Mouse (Mus musculus): ENCODE results near the gene Ubxn7. TPM values are rescaled to one million over a fixed set of nuclear protein-coding genes. Genes with fewer than 3 reads are reported as not detected.

Ubxn7 gene
- polyA plus RNA-seq, 1 experiment from 2014 or later: 14.0 TPM

GRCm38 (mm10) chr16:32434066-32434465 lies 102.0 kb downstream of the Ubxn7 start:
- H3K4me2 ChIP-seq (ENCODE audit: low read length): no peak overlapping the region
- DNase-seq (ENCODE audit: low spot score): no peak
- 54% methylated on average over 6 of the region's 6 CpGs for WGBS

GRCm38 (mm10) chr16:32434691-32435090 lies 102.6 kb downstream of the Ubxn7 start:
- Histone ChIP-seq H3K36me3 (ENCODE audit: insufficient read depth, low read length) (no peaks in the 10 kb centered on the region), H3K4me2 (ENCODE audit: low read length) (no peak overlapping the region), H3K27ac (no peak overlapping the region), H3K9ac (ENCODE audit: low read depth, low read length) (no peak overlapping the region), H3K4me3 (replicated peaks; ENCODE audit: low read depth, low read length) (no peak overlapping the region), H3K27me3 (ENCODE audit: insufficient read depth, low read length) (no peaks in the 10 kb centered on the region), H3K4me1 (replicated peaks; ENCODE audit: insufficient read depth, low read length) (0 out of 2 replicates have a peak, but pooled peaks cover 1% of the 10 kb centered on the region), H3K9me3 (replicated peaks; ENCODE audit: low read length) (no peaks in the 10 kb centered on the region)
- TF ChIP-seq CTCF (IDR thresholded peaks at IDR 0.05; ENCODE audit: low read depth): no peak
- ATAC-seq (replicated peaks; ENCODE audit: low FRiP score, low read depth) (no peak), DNase-seq (ENCODE audit: low spot score) (no peak)

More at GRCm38 (mm10) chr16:32434066-32434465, 102.0 kb downstream of the Ubxn7 start:
- Histone ChIP-seq H3K27ac (no peak overlapping the region), H3K4me1 (replicated peaks; ENCODE audit: insufficient read depth, low read length) (0 out of 2 replicates have a peak, but pooled peaks cover 2% of the 10 kb centered on the region), H3K9me3 (replicated peaks; ENCODE audit: low read length) (no peaks in the 10 kb centered on the region), H3K27me3 (ENCODE audit: insufficient read depth, low read length) (no peaks in the 10 kb centered on the region), H3K36me3 (ENCODE audit: insufficient read depth, low read length) (no peaks in the 10 kb centered on the region), H3K4me3 (replicated peaks; ENCODE audit: low read depth, low read length) (no peak overlapping the region), H3K9ac (ENCODE audit: low read depth, low read length) (no peak overlapping the region)
- ATAC-seq (replicated peaks; ENCODE audit: low FRiP score, low read depth): no peak
- TF ChIP-seq CTCF (IDR thresholded peaks at IDR 0.05; ENCODE audit: low read depth): no peak

- no peak for TF ChIP-seq CTCF (IDR thresholded peaks at IDR 0.05; ENCODE audit: low read depth)
- Histone ChIP-seq H3K4me2 (ENCODE audit: low read length) (no peak overlapping the region), H3K27ac (no peak overlapping the region), H3K9me3 (replicated peaks; ENCODE audit: low read length) (no peaks in the 10 kb centered on the region), H3K36me3 (ENCODE audit: insufficient read depth, low read length) (no peaks in the 10 kb centered on the region), H3K27me3 (ENCODE audit: insufficient read depth, low read length) (no peaks in the 10 kb centered on the region), H3K4me1 (replicated peaks; ENCODE audit: insufficient read depth, low read length) (no peaks in the 10 kb centered on the region), H3K9ac (ENCODE audit: low read depth, low read length) (no peak overlapping the region), H3K4me3 (replicated peaks; ENCODE audit: low read depth, low read length) (no peak overlapping the region)
- ATAC-seq (replicated peaks; ENCODE audit: low FRiP score, low read depth): no peak
- no peak for DNase-seq (ENCODE audit: low spot score)
- WGBS: 79% methylated on average over 1 of the region's 1 CpGs
Measured at GRCm38 (mm10) chr16:32436657-32437056, 104.6 kb downstream of the Ubxn7 start.

GRCm38 (mm10) chr16:32437266-32437665 lies 105.2 kb downstream of the Ubxn7 start:
- DNase-seq (ENCODE audit: low spot score) (no peak), ATAC-seq (replicated peaks; ENCODE audit: low FRiP score, low read depth) (no peak)
- no peak for TF ChIP-seq CTCF (IDR thresholded peaks at IDR 0.05; ENCODE audit: low read depth)

GRCm38 (mm10) chr16:32441432-32441831 lies 109.4 kb downstream of the Ubxn7 start:
- Histone ChIP-seq H3K9me3 (replicated peaks; ENCODE audit: low read length) (no peaks in the 10 kb centered on the region), H3K27me3 (ENCODE audit: insufficient read depth, low read length) (no peaks in the 10 kb centered on the region), H3K9ac (ENCODE audit: low read depth, low read length) (no peak overlapping the region), H3K4me3 (replicated peaks; ENCODE audit: low read depth, low read length) (no peak overlapping the region), H3K27ac (no peak overlapping the region), H3K36me3 (ENCODE audit: insufficient read depth, low read length) (0 out of 2 replicates have a peak, but pooled peaks cover 1% of the 10 kb centered on the region), H3K4me2 (ENCODE audit: low read length) (no peak overlapping the region), H3K4me1 (replicated peaks; ENCODE audit: insufficient read depth, low read length) (no peaks in the 10 kb centered on the region)
- ATAC-seq (replicated peaks; ENCODE audit: low FRiP score, low read depth): no peak
- no peak for DNase-seq (ENCODE audit: low spot score)
- 85% methylated on average over 3 of the region's 3 CpGs for WGBS
- TF ChIP-seq CTCF (IDR thresholded peaks at IDR 0.05; ENCODE audit: low read depth): no peak

More at GRCm38 (mm10) chr16:32437266-32437665, 105.2 kb downstream of the Ubxn7 start:
- no peak overlapping the region for H3K9ac ChIP-seq (ENCODE audit: low read depth, low read length)
- no peaks in the 10 kb centered on the region for H3K36me3 ChIP-seq (ENCODE audit: insufficient read depth, low read length)
- H3K9me3 ChIP-seq (replicated peaks; ENCODE audit: low read length): no peaks in the 10 kb centered on the region
- H3K27me3 ChIP-seq (ENCODE audit: insufficient read depth, low read length): no peaks in the 10 kb centered on the region
- no peak overlapping the region for H3K27ac ChIP-seq
- no peaks in the 10 kb centered on the region for H3K4me1 ChIP-seq (replicated peaks; ENCODE audit: insufficient read depth, low read length)
- 95% methylated on average over 1 of the region's 1 CpGs for WGBS
- no peak overlapping the region for H3K4me3 ChIP-seq (replicated peaks; ENCODE audit: low read depth, low read length)
- no peak overlapping the region for H3K4me2 ChIP-seq (ENCODE audit: low read length)

Other genes starting within 250 kb of the Ubxn7 start
- 129 and 140 TPM in 2 replicates for gene Pigx, start 232.5 kb upstream of the Ubxn7 start, polyA plus RNA-seq (2015; fragmentation: Nextera tagmentation; extraction: Ambion mirVana)
- gene Cep19, start 232.5 kb upstream of the Ubxn7 start, polyA plus RNA-seq (2015; fragmentation: Nextera tagmentation; extraction: Ambion mirVana): 45.2 and 45.6 TPM in 2 replicates
- gene Nrros, start 166.7 kb upstream of the Ubxn7 start, polyA plus RNA-seq (2015; fragmentation: Nextera tagmentation; extraction: Ambion mirVana): 13.9 and 15.3 TPM in 2 replicates
- gene Bex6, start 152.4 kb upstream of the Ubxn7 start, polyA plus RNA-seq (2015; fragmentation: Nextera tagmentation; extraction: Ambion mirVana): not detected in 2 replicates
- 7.1 and 8.1 TPM in 2 replicates for gene Fbxo45, start 85.1 kb upstream of the Ubxn7 start, polyA plus RNA-seq (2015; fragmentation: Nextera tagmentation; extraction: Ambion mirVana)
- 18.6 and 20.2 TPM in 2 replicates for gene Wdr53, start 85.0 kb upstream of the Ubxn7 start, polyA plus RNA-seq (2015; fragmentation: Nextera tagmentation; extraction: Ambion mirVana)
- gene Smco1, start 60.8 kb upstream of the Ubxn7 start, polyA plus RNA-seq (2015; fragmentation: Nextera tagmentation; extraction: Ambion mirVana): not detected in 2 replicates
- gene Rnf168, start 54.8 kb upstream of the Ubxn7 start, polyA plus RNA-seq (2015; fragmentation: Nextera tagmentation; extraction: Ambion mirVana): 20.0 and 20.9 TPM in 2 replicates
- not detected in 2 replicates for gene Tm4sf19, start 68.2 kb downstream of the Ubxn7 start, polyA plus RNA-seq (2015; fragmentation: Nextera tagmentation; extraction: Ambion mirVana)
- 40.1 and 45.1 TPM in 2 replicates for gene Tctex1d2, start 87.4 kb downstream of the Ubxn7 start, polyA plus RNA-seq (2015; fragmentation: Nextera tagmentation; extraction: Ambion mirVana)
- gene Pcyt1a, start 98.7 kb downstream of the Ubxn7 start, polyA plus RNA-seq (2015; fragmentation: Nextera tagmentation; extraction: Ambion mirVana): 30.6 and 38.3 TPM in 2 replicates
- 4.3 TPM in 2 replicates for gene Slc51a, start 155.6 kb downstream of the Ubxn7 start, polyA plus RNA-seq (2015; fragmentation: Nextera tagmentation; extraction: Ambion mirVana)
- 0.11 TPM in 1 of 2 replicates, not detected in the other for gene Zdhhc19, start 164.0 kb downstream of the Ubxn7 start, polyA plus RNA-seq (2015; fragmentation: Nextera tagmentation; extraction: Ambion mirVana)